Mouse (Mus musculus): ENCODE data around the gene Ctdspl.
A peak's percentile ranks its signal among the peaks of the same experiment; 100 is the strongest.

Ctdspl gene

DNA sequence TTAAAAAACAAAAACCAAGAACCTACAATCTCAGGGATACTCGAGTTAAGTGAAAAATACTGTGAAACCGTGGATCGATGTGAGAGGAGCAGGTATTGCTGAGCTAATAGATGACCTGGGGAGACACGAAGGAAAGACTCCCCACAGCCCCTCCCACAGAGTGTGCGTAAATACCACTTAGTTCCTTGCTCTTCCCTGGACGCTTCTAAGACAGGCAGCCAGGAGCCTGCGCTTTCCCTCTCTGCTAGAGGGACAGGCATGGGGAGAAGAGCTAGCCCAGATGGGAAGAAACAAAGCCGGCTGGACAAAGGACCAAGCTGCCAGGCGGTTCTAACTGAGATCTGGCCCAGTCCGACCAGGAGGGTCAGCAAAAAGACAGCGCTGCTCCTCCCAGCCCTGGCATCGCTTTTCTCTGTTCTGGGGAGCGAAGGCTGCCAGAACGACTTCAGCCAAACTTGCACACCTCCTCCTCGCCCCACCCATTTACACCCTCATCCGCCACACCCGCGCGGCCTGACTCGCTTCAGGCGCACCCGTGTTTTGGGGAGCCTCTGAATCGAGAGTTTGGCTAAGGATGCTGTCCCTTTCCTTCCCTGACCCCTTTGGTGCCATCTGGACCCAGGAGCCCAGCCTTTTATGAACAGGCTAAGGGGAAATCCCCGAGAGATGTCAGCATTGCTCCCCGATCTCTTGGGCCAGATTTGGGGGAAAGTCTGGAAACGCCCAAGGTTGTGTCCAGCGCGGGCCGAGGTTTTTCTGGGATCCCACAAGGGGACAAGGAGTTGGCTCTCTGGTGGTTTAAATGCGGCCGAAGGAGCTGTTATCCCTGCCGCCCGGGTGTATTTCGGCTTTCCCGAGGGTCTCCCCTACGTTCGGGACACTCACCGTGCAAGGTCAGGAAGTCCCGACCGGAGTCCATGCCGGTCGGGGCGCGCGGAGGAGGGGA, 166.5 kb downstream of the Ctdspl start:
- DNase-seq (ENCODE audit: low spot score): peak; percentile 30
